Mouse (Mus musculus) CH12F3 (cell line): ENCODE data around the gene Supt6.

Experiments
- in situ Hi-C: fragments of 300-500 bp; cut with MboI; formaldehyde crosslinking; loops from 2 replicates; pipeline ENCODE4 v1.14.3; 2020; ENCODE audit warnings: low sequenced_read_pairs

The Supt6 gene

GRCm38 (mm10) chr11:78182961-78183844 lies 62.6 kb downstream of the Supt6 start, which contains the start of gene Rpl23a:
TSS of gene Rpl23a (minus strand) at chr11:78183584.
- in situ Hi-C loops = no loop called here

GRCm38 (mm10) chr11:78182450-78182849 lies 63.3 kb downstream of the Supt6 start:
- in situ Hi-C loops = no loop called here

DNA sequence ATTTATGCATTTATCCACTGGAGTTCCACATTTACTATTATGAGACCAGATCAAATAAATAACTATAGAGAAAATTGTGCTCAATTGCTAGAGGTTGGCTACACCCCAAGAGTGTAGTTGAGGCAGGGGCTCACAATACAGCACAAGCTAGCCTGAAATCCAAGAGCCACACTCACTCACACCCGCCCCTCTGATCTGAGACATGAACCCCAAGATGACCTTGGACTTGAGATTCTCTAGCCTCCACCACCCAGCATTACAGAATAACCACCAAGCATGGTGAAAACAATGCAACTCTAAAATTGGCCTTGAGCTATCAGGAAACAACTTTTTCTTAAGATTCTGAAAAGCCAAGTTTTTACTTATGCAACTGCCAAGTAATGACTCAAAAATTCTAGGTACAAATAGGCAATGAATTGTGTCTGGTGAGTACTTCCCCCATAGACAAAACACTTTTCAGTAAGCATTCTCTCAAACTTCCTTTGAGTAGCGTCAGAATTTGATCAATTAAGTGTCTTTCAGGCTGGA lies 63.9 kb downstream of the Supt6 start:
- in situ Hi-C loops = no loop called here

DNA sequence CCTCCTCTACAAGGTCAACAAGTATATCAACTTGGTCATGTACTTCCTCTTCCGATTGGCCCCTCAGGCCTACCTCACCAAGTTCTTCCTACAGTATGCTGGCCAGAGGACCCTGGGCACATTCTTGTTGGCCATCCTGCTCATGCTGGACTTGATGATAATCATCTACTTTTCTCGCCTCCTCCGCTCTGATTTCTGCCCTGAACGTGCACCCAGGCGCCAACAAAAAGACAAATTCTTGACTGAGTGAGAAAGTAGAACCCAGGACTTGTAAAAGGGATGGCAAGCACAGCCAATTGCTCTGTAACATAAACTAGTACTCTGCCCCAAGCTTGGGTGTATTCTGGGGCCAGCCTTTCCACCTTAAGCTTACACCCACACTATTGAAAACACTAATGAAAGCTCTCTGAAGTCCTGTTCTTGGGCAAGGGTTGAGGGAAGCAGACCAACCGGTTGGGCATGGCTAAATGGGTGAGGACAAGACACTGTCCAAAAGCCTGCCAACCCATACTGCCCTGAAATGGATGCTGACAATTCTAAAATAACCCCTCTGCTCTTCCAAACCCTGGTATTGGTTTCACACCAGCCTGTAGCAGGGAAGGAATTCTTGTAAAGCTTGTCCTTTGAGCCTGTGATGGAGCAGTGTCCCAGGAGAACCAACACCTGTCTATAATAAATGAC lies 65.6 kb downstream of the Supt6 start:
- in situ Hi-C loops = no loop called here

GRCm38 (mm10) chr11:78179438-78179999 lies 66.3 kb downstream of the Supt6 start:
- in situ Hi-C loops = no loop called here

DNA sequence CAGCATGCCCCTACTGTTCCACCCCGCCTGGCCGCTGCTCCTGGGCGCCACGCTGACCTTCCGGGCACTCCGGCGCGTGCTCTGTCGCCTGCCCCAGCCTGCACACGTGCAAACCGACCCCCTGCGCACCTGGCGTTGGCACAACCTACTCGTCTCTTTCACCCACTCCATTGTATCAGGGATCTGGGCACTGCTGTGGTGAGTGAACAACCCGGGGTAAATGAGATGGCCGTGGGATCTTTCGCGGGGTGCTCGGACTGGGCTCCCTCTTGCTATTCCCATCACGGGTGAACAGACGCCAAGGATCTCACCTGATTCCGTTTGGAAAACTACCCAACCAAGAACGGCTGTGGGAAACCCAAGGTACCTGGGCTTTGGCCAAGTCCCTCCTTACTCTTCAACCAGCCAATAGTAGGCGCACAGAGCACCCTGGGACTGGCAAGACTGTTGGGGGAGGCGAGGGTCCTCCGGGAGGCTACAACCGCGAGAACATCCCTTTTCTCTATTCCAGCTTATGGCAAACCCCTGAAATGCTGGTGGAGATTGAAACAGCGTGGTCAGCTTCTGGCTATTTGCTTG lies 66.8 kb downstream of the Supt6 start:
- in situ Hi-C loops = no loop called here

DNA sequence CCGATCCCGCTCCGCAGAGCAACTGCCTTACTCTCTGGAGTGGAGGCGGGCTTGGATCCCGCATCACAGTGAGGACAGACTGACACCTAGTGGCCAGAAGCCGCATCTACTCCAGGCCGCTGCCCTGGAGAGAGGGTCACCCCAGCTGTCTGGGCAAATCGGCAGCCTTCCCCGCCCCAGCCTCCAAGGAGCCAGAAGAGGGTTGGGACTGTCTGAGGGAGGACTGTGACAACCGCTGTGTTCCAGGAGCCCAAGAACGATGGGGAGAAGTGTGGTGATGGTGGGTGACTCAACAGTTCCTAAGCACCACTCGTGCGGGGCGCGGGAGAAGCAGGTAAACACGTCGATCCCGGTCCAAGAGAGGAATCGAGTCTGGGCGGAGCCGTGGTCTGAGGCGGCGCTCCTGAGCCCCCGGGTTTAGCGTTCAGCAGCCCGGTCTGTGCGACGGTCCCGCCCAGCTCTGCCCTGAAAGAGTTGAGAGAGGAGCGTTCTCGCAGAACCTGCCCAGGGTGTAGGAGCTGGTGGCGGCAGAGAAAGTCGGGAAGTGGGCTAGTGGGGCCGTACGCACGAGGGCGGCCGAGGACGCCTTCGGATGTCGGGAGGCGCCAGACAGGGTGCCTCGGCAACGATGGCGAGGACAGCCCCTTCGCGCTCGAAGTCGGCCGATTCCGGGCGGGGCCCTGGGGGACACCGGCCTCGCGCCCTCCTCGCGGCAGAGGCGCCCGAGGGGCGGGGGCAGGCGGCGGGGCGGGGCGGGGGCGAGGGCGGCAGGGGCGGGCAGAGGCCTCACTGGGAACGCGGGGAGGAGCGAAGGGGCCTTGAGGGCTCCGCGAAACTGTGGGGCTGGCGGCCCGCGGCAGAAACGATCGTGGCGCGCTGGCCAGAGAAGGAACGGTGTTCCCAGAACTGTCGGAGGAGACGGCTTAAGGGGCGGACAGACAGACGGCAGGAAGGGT lies 67.6 kb downstream of the Supt6 start:
- in situ Hi-C loops = no loop called here

DNA sequence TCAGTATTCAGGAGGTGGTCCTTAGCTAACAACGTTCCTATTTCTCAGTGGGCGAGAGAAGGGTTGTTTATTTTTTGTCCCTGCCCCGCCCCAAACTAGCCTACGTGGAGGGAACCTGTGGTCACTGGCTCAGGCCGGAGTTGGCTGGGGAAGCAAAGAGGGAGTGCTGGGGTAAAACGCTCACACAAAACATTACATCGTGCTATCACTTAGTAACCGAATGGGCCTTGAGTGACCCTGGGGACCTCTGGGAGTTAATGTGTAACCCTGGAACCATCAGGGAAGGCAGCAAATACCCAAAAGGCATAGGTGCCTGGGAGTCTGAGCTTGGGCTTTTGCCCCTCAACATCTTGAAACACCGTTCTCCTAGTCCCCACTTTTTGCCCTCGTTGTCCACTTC lies 68.3 kb downstream of the Supt6 start:
- in situ Hi-C loops = no loop called here

- in situ Hi-C loops = no loop called here
Observed at GRCm38 (mm10) chr11:78176905-78177331, 68.9 kb downstream of the Supt6 start.

DNA sequence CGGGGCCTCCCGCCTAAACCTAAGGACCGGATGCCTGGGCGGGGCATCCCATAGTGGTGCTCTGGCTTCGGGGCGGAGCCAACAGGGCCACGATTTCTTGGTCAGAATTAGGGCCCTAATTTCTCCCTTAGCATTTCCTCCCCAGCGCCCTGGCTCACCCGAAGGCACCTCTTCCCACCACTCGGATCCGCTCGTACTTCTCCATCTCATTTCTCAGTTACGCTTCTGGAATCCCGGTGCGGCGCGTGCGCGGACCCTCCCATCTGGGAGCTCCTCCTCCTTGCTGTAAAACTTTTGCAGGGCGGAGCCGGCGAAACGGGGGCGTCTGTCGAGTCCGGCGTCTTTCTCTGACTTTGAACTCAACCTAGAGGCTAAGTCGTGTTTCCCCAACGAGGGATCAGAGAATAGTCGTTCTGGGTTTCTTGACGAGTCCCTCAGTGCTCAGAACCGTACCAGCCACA lies 69.4 kb downstream of the Supt6 start, which contains the start of the genes Nek8 and Tlcd1:
Gene Nek8 (minus strand): TSS at position 274 of the 461 bp plus-strand sequence.
Gene Tlcd1 (plus strand): TSS at position 310 of the 461 bp plus-strand sequence.
- in situ Hi-C loops = no loop called here

DNA sequence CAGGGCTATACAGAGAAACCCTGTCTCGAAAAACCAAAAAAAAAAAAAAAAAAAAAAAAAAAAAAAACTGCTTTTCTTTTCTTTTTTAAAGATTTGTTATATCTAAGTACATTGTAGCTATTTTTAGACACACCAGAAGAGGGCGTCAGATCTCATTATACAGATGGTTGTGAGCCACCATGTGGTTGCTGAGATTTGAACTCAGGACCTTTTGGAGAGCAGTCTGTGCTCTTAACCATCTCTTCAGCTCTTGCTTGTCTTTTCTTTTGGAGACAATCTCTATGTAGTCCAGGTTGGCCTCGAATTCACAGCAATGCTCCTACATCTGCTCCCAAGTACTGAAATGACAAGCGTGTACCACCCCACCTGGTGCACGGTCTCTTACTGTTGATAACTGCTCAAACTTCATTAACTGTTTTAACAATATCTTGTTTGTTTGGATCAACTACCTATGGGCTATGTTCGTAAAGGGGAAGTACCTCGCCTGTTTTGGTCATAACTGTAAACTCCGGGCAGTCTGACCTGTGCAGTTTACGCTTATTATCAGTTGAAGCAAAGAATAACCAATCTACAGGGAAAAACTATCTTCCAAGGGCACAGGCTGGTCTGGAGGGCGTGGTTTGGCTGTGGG lies 69.9 kb downstream of the Supt6 start:
- in situ Hi-C loops = no loop called here

DNA sequence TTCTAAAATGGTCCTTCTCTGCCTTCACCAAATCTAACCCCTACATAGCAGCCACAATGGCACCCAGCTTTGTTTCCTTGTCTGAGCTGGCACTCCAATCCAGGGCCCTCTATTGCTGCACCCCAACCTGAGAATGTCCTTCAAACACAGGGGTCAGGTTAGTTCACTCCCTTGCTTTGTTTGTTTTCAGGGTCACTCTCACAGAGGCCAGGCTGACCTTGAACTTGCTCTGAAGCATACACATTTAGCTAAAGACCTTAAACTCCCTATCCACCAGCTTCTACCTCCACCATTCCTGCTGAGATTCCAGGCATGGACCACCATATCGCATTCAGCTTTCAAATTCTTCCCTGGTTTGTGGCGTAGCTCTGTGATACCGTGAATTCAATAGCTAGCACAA lies 71.3 kb downstream of the Supt6 start:
- in situ Hi-C loops = no loop called here

DNA sequence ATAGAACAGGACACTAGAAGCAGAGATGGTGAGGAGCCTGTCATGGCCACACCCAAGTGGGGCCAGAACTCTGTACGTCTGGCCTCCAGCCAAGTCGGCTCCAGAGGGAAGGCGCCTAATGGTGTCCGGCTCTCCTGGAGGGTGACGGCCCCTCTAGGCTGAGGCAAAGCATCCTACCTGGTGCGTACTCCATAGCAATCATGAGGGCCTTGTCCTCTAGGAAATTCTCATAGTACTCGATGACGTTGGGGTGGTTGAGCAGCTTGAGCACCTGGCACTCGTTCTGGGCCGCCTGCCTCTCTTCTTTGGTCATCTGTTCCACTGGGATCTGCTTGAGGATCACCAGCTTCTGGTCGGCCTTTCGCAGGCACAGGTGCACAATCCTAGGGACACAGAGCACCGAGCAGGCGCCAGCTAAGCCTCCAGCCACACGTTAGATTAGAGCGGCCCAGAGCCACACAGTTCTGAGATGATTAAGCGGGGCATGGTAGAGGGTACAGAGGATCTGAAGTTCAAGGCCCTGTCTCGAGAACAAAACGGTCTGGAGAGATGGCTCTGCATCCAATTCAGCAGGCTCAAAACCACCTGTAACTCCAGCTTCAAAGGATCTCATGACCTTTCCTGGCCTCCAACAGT lies 72.9 kb downstream of the Supt6 start:
- in situ Hi-C loops = no loop called here

DNA sequence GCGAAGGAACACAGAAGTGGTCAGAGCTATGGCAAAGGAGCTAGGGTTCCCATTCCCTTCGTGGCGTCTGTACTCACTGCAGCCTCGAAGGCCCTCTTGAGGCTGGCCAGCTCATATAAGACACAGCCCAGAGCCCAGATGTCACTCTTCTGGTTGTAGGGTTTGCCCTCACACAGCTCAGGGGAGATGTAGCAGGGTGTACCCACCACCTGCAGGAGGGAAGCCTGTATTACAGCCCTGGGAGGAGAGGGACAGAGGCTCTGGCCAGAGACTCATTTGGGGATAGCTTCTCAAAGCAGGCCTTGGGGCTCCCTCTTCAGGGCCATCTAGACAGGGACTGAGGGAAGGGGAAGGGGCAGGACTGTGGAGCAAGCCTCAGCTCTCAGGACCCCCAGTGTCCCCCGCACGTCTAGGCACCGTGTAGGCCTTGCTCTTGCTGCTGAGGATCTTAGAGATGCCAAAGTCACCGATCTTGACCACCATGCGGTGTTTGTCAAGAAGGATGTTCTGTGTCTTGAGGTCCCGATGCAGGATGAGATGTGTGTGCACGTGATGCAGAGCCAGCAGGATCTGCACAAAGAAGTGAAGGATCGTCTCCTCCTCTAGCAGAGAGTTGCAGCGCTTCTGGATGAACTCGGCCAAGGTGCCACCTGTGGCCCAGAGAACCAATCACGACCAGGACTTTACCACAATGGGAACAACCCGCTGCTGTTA lies 73.6 kb downstream of the Supt6 start:
- in situ Hi-C loops = no loop called here

DNA sequence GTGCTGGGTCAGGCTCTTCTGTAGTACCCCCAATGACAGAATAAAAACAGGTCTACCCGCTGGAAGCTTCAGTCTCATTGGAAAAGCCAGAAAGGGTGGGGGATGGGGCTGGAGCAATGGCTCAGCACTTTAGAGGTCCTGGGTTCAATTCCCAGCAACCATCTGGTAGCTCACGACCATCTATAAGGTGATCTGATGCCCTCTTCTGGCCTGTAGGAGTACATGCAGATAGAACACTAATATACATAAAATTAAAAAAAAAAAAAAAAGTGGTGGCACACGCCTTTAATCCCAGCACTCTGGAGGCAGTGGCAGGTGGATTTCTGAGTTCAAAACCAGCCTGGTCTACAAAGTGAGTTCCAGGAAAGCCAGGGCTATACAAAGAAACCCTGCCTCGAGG lies 74.5 kb downstream of the Supt6 start:
- in situ Hi-C loops = no loop called here

DNA sequence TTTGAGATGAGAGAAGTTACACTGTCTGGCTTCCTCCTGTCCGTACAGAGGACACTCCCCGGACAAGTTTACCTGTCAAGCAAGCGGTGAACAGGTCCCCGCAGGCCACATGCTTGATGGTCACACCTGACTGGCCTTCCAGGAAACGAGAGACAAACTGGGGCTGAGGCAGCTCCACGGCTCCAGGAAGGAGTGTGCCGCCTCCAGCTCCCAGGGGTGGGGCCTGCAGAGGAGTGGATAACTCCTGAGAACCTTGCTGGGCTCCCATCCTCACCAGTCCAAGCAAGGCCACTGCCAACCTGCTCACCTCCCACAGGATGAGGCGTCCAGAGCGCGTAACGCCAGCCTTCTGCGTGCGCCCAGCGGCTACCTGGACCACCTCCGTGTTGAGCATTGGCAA lies 75.5 kb downstream of the Supt6 start:
- in situ Hi-C loops = no loop called here

GRCm38 (mm10) chr11:78168541-78169468 lies 77.0 kb downstream of the Supt6 start:
- in situ Hi-C loops = no loop called here
